Mouse (Mus musculus) liver, embryonic 14.5 days (tissue): ENCODE results near the gene Tcte2. TPM values are rescaled to one million over a fixed set of nuclear protein-coding genes. Genes with fewer than 3 reads are reported as not detected.

Source experiments
- ATAC-seq: fragments of 200-750 bp; cut with Nextera tagmentation; 2 replicates; pipeline ENCODE4 v1.8.0; 2017; ENCODE audit warnings: moderate number of reproducible peaks, mild to moderate bottlenecking, moderate library complexity; ENCODE audit not compliant: insufficient read depth
- DNase-seq, 3 experiments: peaks; one replicate each; pipeline ENCODE4 v3.0.0-alpha.2; 2012 to 2013; ENCODE audit warnings: low read depth in 3 of 3, low spot score in 3 of 3
- H3K27ac ChIP-seq: fragments of 300-500 bp; sonication (generic); 2 replicates; pipeline ENCODE4 v1.5.1; 2014; ENCODE audit warnings: moderate library complexity, mild to moderate bottlenecking, control low read depth, inconsistent platforms
- H3K27me3 ChIP-seq: fragments of 300-500 bp; sonication (generic); 2 replicates; pipeline ENCODE4 v1.6.1; 2014; ENCODE audit warnings: mild to moderate bottlenecking, low read length, moderate library complexity; ENCODE audit not compliant: control insufficient read depth, insufficient read depth
- H3K36me3 ChIP-seq: fragments of 300-500 bp; sonication (generic); replicated peaks from 2 replicates; pipeline ENCODE4 v1.6.1; 2014; ENCODE audit warnings: low read depth; ENCODE audit not compliant: control insufficient read depth, insufficient read depth
- H3K4me1 ChIP-seq, 2 experiments: fragments of 200-500 bp in 1 of 2; fragments of 300-500 bp in 1 of 2; sonication (generic) in 1 of 2; replicated peaks; 2 replicates each; pipeline ENCODE4 v1.6.1; 2012 to 2014; ENCODE audit warnings: antibody characterized with exemption in 1 of 2, inconsistent platforms in 1 of 2, low read length in 1 of 2; ENCODE audit not compliant: control insufficient read depth in 2 of 2, insufficient read depth in 2 of 2
- H3K4me2 ChIP-seq: fragments of 300-500 bp; sonication (generic); 2 replicates; pipeline ENCODE4 v1.6.1; 2014; ENCODE audit warnings: low read depth, mild to moderate bottlenecking, control low read depth, moderate library complexity
- H3K4me3 ChIP-seq, 2 experiments: fragments of 200-500 bp in 1 of 2; fragments of 300-500 bp in 1 of 2; sonication (generic) in 1 of 2; 2 replicates each; pipeline ENCODE4 v1.5.1; 2012 to 2014; ENCODE audit warnings: low read depth in 2 of 2, low read length in 2 of 2, mild to moderate bottlenecking in 2 of 2, control low read depth in 1 of 2, inconsistent platforms in 1 of 2, moderate library complexity in 1 of 2; ENCODE audit not compliant: insufficient read depth in 1 of 2
- H3K9ac ChIP-seq: fragments of 300-500 bp; sonication (generic); replicated peaks from 2 replicates; pipeline ENCODE4 v1.6.1; 2014; ENCODE audit warnings: mild to moderate bottlenecking, control low read depth, moderate library complexity
- H3K9me3 ChIP-seq: fragments of 300-500 bp; sonication (generic); 2 replicates; pipeline ENCODE4 v1.6.1; 2016; ENCODE audit warnings: low read length, mixed read lengths; ENCODE audit not compliant: control insufficient read depth
- CTCF ChIP-seq: IDR thresholded peaks from 2 replicates; pipeline ENCODE4 v1.5.1; 2016; ENCODE audit warnings: antibody characterized with exemption, low read depth, control low read depth
- EP300 ChIP-seq: IDR thresholded peaks from 2 replicates; pipeline ENCODE4 v1.6.1; 2016; ENCODE audit warnings: antibody characterized with exemption, low read depth
- WGBS: fragments of 180-500 bp; shearing (Covaris S2); extraction: QIAGEN DNeasy Blood & Tissue Kit; methylation state at CpG from one replicate; pipeline ENCODE4 v1.1.7; 2014; ENCODE audit not compliant: insufficient replicate concordance; 5-methylcytosine and 5-hydroxymethylcytosine counted together
- polyA plus RNA-seq, 2 experiments: library from polyadenylated mRNA; depleted of rRNA in 1 of 2; stranded (reverse) in 1 of 2; unstranded in 1 of 2; fragments of >200 nt; fragmentation: Nextera tagmentation in 1 of 2; extraction: Ambion mirVana in 1 of 2; gene quantifications; 2 replicates each; pipeline versions ENCODE4 v1.2.1 to v1.2.3; 2012 to 2014

Tcte2 gene
- polyA plus RNA-seq, 2 experiments = 0.26 TPM; not detected in 1

GRCm38 (mm10) chr17:13663386-13664166, 98.0 kb downstream of the Tcte2 start:
- TF ChIP-seq CTCF = no peak
- TF ChIP-seq EP300 = no peak
- H3K4me3 ChIP-seq = no peak overlapping the region
- no peak overlapping the region for H3K9ac ChIP-seq
- 64% methylated on average over 13 of the region's 13 CpGs for WGBS
- no peaks in the 10 kb centered on the region for H3K36me3 ChIP-seq
- ATAC-seq (no peak), DNase-seq (no peak)
- H3K4me1 ChIP-seq = peaks cover 0 to 7% of the 10 kb centered on the region in 2 experiments; a peak in 2 of 4 replicates
- H3K4me2 ChIP-seq = no peak overlapping the region
- no peaks in the 10 kb centered on the region for H3K9me3 ChIP-seq
- no peak overlapping the region for H3K27ac ChIP-seq
- no peaks in the 10 kb centered on the region for H3K27me3 ChIP-seq

Other genes with a start within 250 kb of the Tcte2 start
- 4.7 and 6.4 TPM in 2 replicates for gene Afdn, start 1.3 kb downstream of the Tcte2 start, polyA plus RNA-seq (2012; rRNA removed)
- gene Afdn, start 1.3 kb downstream of the Tcte2 start, polyA plus RNA-seq (2014; fragmentation: Nextera tagmentation; extraction: Ambion mirVana) = 7.1 and 7.7 TPM in 2 replicates
- not detected in 2 replicates for gene Gm7168, start 186.5 kb upstream of the Tcte2 start, polyA plus RNA-seq (2012; rRNA removed)
- gene Gm7168, start 186.5 kb upstream of the Tcte2 start, polyA plus RNA-seq (2014; fragmentation: Nextera tagmentation; extraction: Ambion mirVana) = not detected in 2 replicates
- gene Gm7356, start 241.9 kb upstream of the Tcte2 start, polyA plus RNA-seq (2012; rRNA removed) = not detected in 2 replicates
- not detected in 2 replicates for gene Gm7356, start 241.9 kb upstream of the Tcte2 start, polyA plus RNA-seq (2014; fragmentation: Nextera tagmentation; extraction: Ambion mirVana)